Mouse (Mus musculus) hindbrain, embryonic 11.5 days (tissue): ENCODE measurements around the gene Gm21149. TPM values are rescaled to one million over a fixed set of nuclear protein-coding genes. Genes with fewer than 3 reads are reported as not detected.

Source experiments
- polyA plus RNA-seq: library from polyadenylated mRNA; unstranded; fragments of >200 nt; fragmentation: Nextera tagmentation; extraction: Ambion mirVana; gene quantifications from 2 replicates; pipeline ENCODE4 v1.2.1, GENCODE M21; 2014

The Gm21149 gene
- polyA plus RNA-seq, 1 experiment from 2014 or later, result not detected

Other genes with a start within 250 kb of the Gm21149 start
- not detected in 2 replicates for gene Gm21190, start 52.7 kb upstream of the Gm21149 start, polyA plus RNA-seq
- not detected in 2 replicates for gene Gm21083, start 100.8 kb upstream of the Gm21149 start, polyA plus RNA-seq
- not detected in 2 replicates for gene Speer4d, start 142.5 kb upstream of the Gm21149 start, polyA plus RNA-seq
- not detected in 2 replicates for gene 4930572O03Rik, start 180.5 kb upstream of the Gm21149 start, polyA plus RNA-seq
- gene Speer4c, start 237.7 kb upstream of the Gm21149 start, polyA plus RNA-seq, result not detected in 2 replicates